In the genomic region with DNA sequence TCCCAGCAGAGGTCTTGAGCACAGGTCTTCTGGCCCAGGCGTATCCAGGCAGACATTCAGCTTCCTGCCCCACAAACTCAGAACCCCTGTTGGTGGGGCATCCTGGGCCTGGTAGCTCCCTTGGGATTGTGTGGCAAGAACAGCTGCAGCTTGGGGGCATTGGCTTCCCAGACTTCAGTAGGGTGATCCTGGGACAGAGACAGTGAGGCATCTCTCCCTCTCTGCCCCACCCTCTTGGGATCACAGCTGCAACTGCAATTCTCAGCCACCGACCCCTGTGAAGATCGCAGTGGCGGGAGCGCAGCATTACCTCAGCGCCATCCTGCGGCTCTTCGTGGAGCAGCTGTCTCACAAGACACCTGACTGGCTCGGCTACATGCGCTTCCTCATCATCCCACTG, we compare ENCODE assay signal across 25 mouse cellular contexts. TPM values are rescaled to one million over a fixed set of nuclear protein-coding genes. Genes with fewer than 3 reads are reported as not detected.
DNase-seq lines count a peak whose midpoint lies in the region; ATAC-seq and TF ChIP-seq lines count a peak whose summit lies in the region.
"Had no signal": no experiment of that assay in that cellular context is flagged by ENCODE, and none has a peak within 500 bp of the region (broad histone marks: within the 10 kb centered on the region; RNA-seq: fewer than 3 reads in every experiment).

No protein-coding gene starts in this region.

- H3K4me2 ChIP-seq in liver, postnatal 0 days (ENCODE audit: low read depth, low read length): no peak overlapping the region
- H3K4me2 ChIP-seq: hindbrain, embryonic 12.5 days had no signal

- WGBS in liver, postnatal 0 days (ENCODE audit: insufficient replicate concordance): 87% methylated on average over 10 of the region's 10 CpGs

- H3K27ac ChIP-seq in gastrocnemius, adult 2 months: no peak overlapping the region
- no peak overlapping the region for H3K27ac ChIP-seq in liver, postnatal 0 days (ENCODE audit: low read depth)
- H3K27ac ChIP-seq: forebrain, embryonic 10.5 days; heart, embryonic 10.5 days; hindbrain, embryonic 12.5 days; hindbrain, postnatal 0 days had no signal

- no peak for ATAC-seq in liver, postnatal 0 days
- ATAC-seq: forebrain, embryonic 14.5 days; hindbrain, postnatal 0 days had no signal

- no peaks in the 10 kb centered on the region for H3K4me1 ChIP-seq in liver, postnatal 0 days (ENCODE audit: insufficient read depth)
- H3K4me1 ChIP-seq: forebrain, embryonic 10.5 days; hindbrain, embryonic 12.5 days had no signal

- no peaks in the 10 kb centered on the region for H3K27me3 ChIP-seq in liver, postnatal 0 days (ENCODE audit: insufficient read depth, low read length)
- H3K27me3 ChIP-seq: hindbrain, embryonic 12.5 days had no signal

- peaks cover 43% of the 10 kb centered on the region for H3K36me3 ChIP-seq in liver, postnatal 0 days (replicated peaks; ENCODE audit: insufficient read depth, low read length)

- H3K9me3 ChIP-seq in liver, postnatal 0 days (ENCODE audit: low read length): no peaks in the 10 kb centered on the region
- H3K9me3 ChIP-seq: forebrain, embryonic 10.5 days; G1E; heart, embryonic 10.5 days; hindbrain, embryonic 12.5 days had no signal

- H3K9ac ChIP-seq in liver, postnatal 0 days (replicated peaks): no peak overlapping the region
- H3K9ac ChIP-seq: hindbrain, embryonic 12.5 days had no signal

- intact Hi-C loops in gastrocnemius, adult 2 months (cut with DNase I): no loop called here

- DNase-seq in gastrocnemius, adult 2 months: no peak
- DNase-seq in gastrocnemius, adult 8-10 months (ENCODE audit: low spot score in 2 of 2): no peak
- DNase-seq in liver, postnatal 0 days: no peak
- no peak for DNase-seq in liver
- DNase-seq in ZHBTc4 (ENCODE audit: low read depth, low spot score): peak; percentile 31
- DNase-seq in cerebellum, postnatal 4 days (ENCODE audit: low spot score in 2 of 2): no peak
- no peak for DNase-seq in urinary bladder, adult 18-20 months (ENCODE audit: low spot score in 2 of 2)
- DNase-seq: adrenal gland, adult 8-10 months; cerebellum, adult 11 months; cerebellum, adult 9-10 months; cerebellum, postnatal 25 days; heart, adult 18-20 months; heart, postnatal 10 days; heart, postnatal 4 days; kidney, adult 11 months had no signal

- no peak for TF ChIP-seq EP300 in liver, postnatal 0 days (IDR thresholded peaks at IDR 0.05; ENCODE audit: low read depth)

- peak; percentile 29 for TF ChIP-seq CTCF in gastrocnemius, adult 2 months (IDR thresholded peaks at IDR 0.05)
- 0 out of 2 replicates have a peak, but pooled peaks have one; percentile 6 for TF ChIP-seq CTCF in liver, postnatal 0 days (IDR thresholded peaks at IDR 0.05; ENCODE audit: low read depth)

- no peak overlapping the region for H3K4me3 ChIP-seq in gastrocnemius, adult 2 months
- no peak overlapping the region for H3K4me3 ChIP-seq in liver, postnatal 0 days (ENCODE audit: low read depth, low read length)
- H3K4me3 ChIP-seq: erythroblast, embryonic 14.5 days; forebrain, embryonic 10.5 days; heart, embryonic 10.5 days; hindbrain, embryonic 12.5 days had no signal

RNA-seq across cellular contexts. Expression of a gene that starts 12.1 kb away (rescaled TPM):
- not detected for total RNA-seq in gastrocnemius, adult 2 months (2021)
- total RNA-seq in gastrocnemius, adult 8-10 months (2022): not detected
- polyA plus RNA-seq in liver, postnatal 0 days (2015; fragmentation: Nextera tagmentation; extraction: Ambion mirVana): not detected in 2 replicates
- total RNA-seq: heart, adult 18-20 months had no signal
- polyA plus RNA-seq: embryonic facial prominence, embryonic 14.5 days; erythroblast, embryonic 14.5 days; forebrain, embryonic 10.5 days; forebrain, embryonic 14.5 days; G1E; heart, embryonic 10.5 days; heart, embryonic 14.5 days; hindbrain, embryonic 12.5 days; hindbrain, postnatal 0 days; intestine, embryonic 14.5 days had no signal

RNA-seq across cellular contexts. Expression of a gene that starts 35.9 kb away (rescaled TPM):
- total RNA-seq in gastrocnemius, adult 2 months (2021): 10 to 100 TPM; 36.2 to 41.5 TPM
- total RNA-seq in gastrocnemius, adult 8-10 months (2022): 10 to 100 TPM; 38.7 to 43.3 (median 41.8) TPM
- 3.6 and 3.9 TPM in 2 replicates for polyA plus RNA-seq in liver, postnatal 0 days (2015; fragmentation: Nextera tagmentation; extraction: Ambion mirVana)

RNA-seq across cellular contexts. Expression of a gene that starts 47.9 kb away (rescaled TPM):
- total RNA-seq in gastrocnemius, adult 2 months (2021): 10 to 100 TPM; 35.9 to 41.0 TPM
- total RNA-seq in gastrocnemius, adult 8-10 months (2022): 10 to 100 TPM; 32.6 to 36.9 (median 36.3) TPM
- polyA plus RNA-seq in liver, postnatal 0 days (2015; fragmentation: Nextera tagmentation; extraction: Ambion mirVana): 3.9 and 4.0 TPM in 2 replicates
